Comparison of ENCODE assay signal across 16 mouse cellular contexts in the genomic region with DNA sequence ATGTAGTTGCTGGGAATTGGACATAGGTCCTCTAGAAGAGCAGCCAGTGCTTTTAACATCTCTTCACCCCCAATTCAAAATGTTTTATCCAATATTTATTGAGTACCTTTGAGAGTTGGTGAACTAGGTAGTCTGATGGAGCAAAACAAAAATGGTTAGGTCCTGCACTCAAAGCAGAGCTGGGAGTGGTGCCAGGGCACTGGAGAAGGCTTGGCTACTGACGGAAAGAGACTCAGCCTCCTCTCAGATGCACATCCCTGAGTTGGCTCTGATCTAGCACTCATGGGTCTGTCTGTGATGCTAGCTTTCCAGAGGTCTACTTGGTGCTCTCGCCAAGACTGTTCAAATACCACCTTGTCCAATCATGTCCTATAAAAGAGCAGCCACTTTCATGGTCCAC.
"Had no signal": no experiment of that assay in that cellular context is flagged by ENCODE, and none has a peak within 500 bp of the region (broad histone marks: within the 10 kb centered on the region; RNA-seq: fewer than 3 reads in every experiment).

No protein-coding gene starts in this region.

- DNase-seq: heart, postnatal 10 days; heart, postnatal 14 days; heart, postnatal 36 days; heart, postnatal 4 days; kidney, adult 11 months; kidney, adult 18-20 months; kidney, adult 2 months; kidney, adult 8-10 months; kidney, adult 9 months; kidney, postnatal 10 days; kidney, postnatal 14 days; kidney, postnatal 25 days; kidney, postnatal 36 days; kidney, postnatal 4 days; layer of hippocampus, adult 9-11 months; layer of hippocampus, postnatal 36 days had no signal
